Mouse (Mus musculus) stomach, postnatal 0 days (tissue): ENCODE measurements at regions not wholly inside any gene's neighbourhood (a gene's known extent, or its start where the extent isn't known, plus 50 kb on each side); places are given as distances from the start of the nearest gene placed in this dataset.

Source experiments
- CTCF ChIP-seq: IDR thresholded peaks from 2 replicates; pipeline ENCODE4 v1.5.1; 2016; ENCODE audit warnings: antibody characterized with exemption, low read depth, mild to moderate bottlenecking, moderate library complexity
- EP300 ChIP-seq: optimal IDR thresholded peaks from 2 replicates; pipeline ENCODE3; 2016; ENCODE audit warnings: antibody characterized with exemption

DNA sequence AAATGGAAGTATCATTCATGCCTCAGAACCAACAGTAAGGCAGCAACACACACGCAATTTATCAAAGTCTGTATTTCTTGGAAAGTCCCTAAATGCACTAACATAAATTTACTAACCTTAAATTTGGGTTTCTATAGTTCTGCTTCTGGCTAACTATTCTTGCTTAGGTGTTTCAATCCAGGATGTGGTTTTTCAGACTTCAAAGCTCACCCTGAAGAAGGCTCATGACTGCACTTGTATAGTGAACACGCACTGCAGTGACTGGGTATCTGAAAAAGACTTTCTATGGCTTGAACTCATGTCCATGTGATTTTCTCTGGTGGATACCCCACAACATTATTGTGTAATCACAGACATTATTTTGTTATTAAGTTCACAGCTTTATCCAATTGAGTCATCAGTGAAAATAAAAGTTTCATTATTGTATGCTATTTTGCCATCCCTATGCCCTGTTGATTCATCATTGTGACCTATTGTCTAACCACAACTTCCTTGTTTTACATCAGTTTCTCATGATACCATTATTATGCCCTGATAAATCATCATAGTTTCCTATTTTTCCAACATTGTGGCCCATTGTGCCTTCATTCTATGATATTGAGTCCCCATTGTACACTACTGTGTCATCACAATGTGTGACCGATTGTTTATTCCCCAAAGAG lies 306.6 kb downstream of the Slco6d1 start:
- TF ChIP-seq CTCF (no peak), EP300 (no peak)
